Mouse (Mus musculus): ENCODE results near the gene Myo9a.
"Not testable (repeated sequence)": the region's sequence is repeated elsewhere in the genome, so short reads cannot be mapped to it uniquely, and the experiment has no call there.

The Myo9a gene

GRCm38 (mm10) chr9:59951001-59951750, 200.5 kb downstream of the Myo9a start:
- DNase-seq, result no peak

- no peak for DNase-seq
Observed at GRCm38 (mm10) chr9:59951943-59952342, 201.2 kb downstream of the Myo9a start.

GRCm38 (mm10) chr9:59952515-59953070, 201.9 kb downstream of the Myo9a start:
- DNase-seq, result no peak

- DNase-seq, result no peak
Observed at GRCm38 (mm10) chr9:59953556-59953955, 202.9 kb downstream of the Myo9a start.

- DNase-seq, result no peak
Observed at GRCm38 (mm10) chr9:59955199-59955598, 204.5 kb downstream of the Myo9a start.

- DNase-seq, result no peak
Observed at GRCm38 (mm10) chr9:59955692-59956091, 205.0 kb downstream of the Myo9a start.

- no peak for DNase-seq
Observed at GRCm38 (mm10) chr9:59956496-59956895, 205.8 kb downstream of the Myo9a start.

- not testable (repeated sequence) for DNase-seq
Observed at GRCm38 (mm10) chr9:59958115-59958514, 207.4 kb downstream of the Myo9a start.

GRCm38 (mm10) chr9:59959276-59959675, 208.6 kb downstream of the Myo9a start:
- peak; percentile 93 for DNase-seq

GRCm38 (mm10) chr9:59960559-59960958, 209.9 kb downstream of the Myo9a start, which contains the start of gene Nr2e3:
Nr2e3 (minus strand) TSS chr9:59960659.
- DNase-seq, result no peak

GRCm38 (mm10) chr9:59961201-59961955, 210.7 kb downstream of the Myo9a start:
- DNase-seq, result no peak

- DNase-seq, result peak; percentile 83
Observed at GRCm38 (mm10) chr9:59964367-59964766, 213.7 kb downstream of the Myo9a start.

GRCm38 (mm10) chr9:59965046-59965445, 214.3 kb downstream of the Myo9a start:
- DNase-seq, result no peak

- DNase-seq, result peak; percentile 71
Observed at GRCm38 (mm10) chr9:59969383-59969782, 218.7 kb downstream of the Myo9a start.

- DNase-seq, result peak; percentile 26
Observed at GRCm38 (mm10) chr9:59971263-59971662, 220.6 kb downstream of the Myo9a start.
